In genomic region chr2:151862257-151862810, GRCm38 (mm10) we compare ENCODE assay signal across 12 mouse cellular contexts. TPM values are rescaled to one million over a fixed set of nuclear protein-coding genes. Genes with fewer than 3 reads are reported as not detected.
DNase-seq lines count a peak whose midpoint lies in the region; ATAC-seq and TF ChIP-seq lines count a peak whose summit lies in the region.
"Had no signal": no experiment of that assay in that cellular context is flagged by ENCODE, and none has a peak within 500 bp of the region (broad histone marks: within the 10 kb centered on the region; RNA-seq: fewer than 3 reads in every experiment).

No protein-coding gene starts in this region.

- H3K27me3 ChIP-seq in hindbrain, embryonic 14.5 days (ENCODE audit: control insufficient read depth, insufficient read depth, low read length): no peaks in the 10 kb centered on the region
- H3K27me3 ChIP-seq in hindbrain, embryonic 16.5 days (replicated peaks; ENCODE audit: control insufficient read depth, insufficient read depth, low read length): no peaks in the 10 kb centered on the region
- H3K27me3 ChIP-seq in MEL (ENCODE audit: control insufficient read depth in 1 of 2, insufficient read depth in 2 of 2, low read length in 2 of 2): peaks cover 0 to 9% of the 10 kb centered on the region in 2 experiments; a peak in 1 of 4 replicates

- no peak for TF ChIP-seq EP300 in MEL (IDR thresholded peaks at IDR 0.05; ENCODE audit: low read depth in 1 of 2, low read length in 2 of 2)

- DNase-seq in hindbrain, embryonic 14.5 days (ENCODE audit: low spot score): peak; percentile 71
- peak; percentile 22 for DNase-seq in A20 (ENCODE audit: low read depth, low spot score)
- peak; percentile 28 for DNase-seq in MEL (ENCODE audit: low read depth, low spot score)
- DNase-seq in cerebellum, adult 11-12 months: no peak
- DNase-seq in gastrocnemius, adult 18-20 months (ENCODE audit: low spot score): no peak
- DNase-seq in left cerebral cortex, adult 18-20 months (ENCODE audit: low spot score in 2 of 2): no peak
- DNase-seq: adrenal gland, adult 2 months; lung, adult 18-20 months had no signal

- H3K27ac ChIP-seq in hindbrain, embryonic 14.5 days: no peak overlapping the region
- H3K27ac ChIP-seq in hindbrain, embryonic 16.5 days (ENCODE audit: low read depth, low read length): no peak overlapping the region
- H3K27ac ChIP-seq in MEL (ENCODE audit: control insufficient read depth, low read depth, low read length): no peak overlapping the region
- H3K27ac ChIP-seq: hindbrain, embryonic 10.5 days had no signal

- no peaks in the 10 kb centered on the region for H3K36me3 ChIP-seq in hindbrain, embryonic 14.5 days (replicated peaks; ENCODE audit: control insufficient read depth, insufficient read depth)
- no peaks in the 10 kb centered on the region for H3K36me3 ChIP-seq in hindbrain, embryonic 16.5 days (ENCODE audit: control insufficient read depth, insufficient read depth, low read length)
- no peaks in the 10 kb centered on the region for H3K36me3 ChIP-seq in MEL (ENCODE audit: control insufficient read depth in 1 of 2, insufficient read depth in 2 of 2, low read length in 2 of 2)
- H3K36me3 ChIP-seq: hindbrain, embryonic 10.5 days had no signal

- no peak overlapping the region for H3K9ac ChIP-seq in hindbrain, embryonic 14.5 days
- no peak overlapping the region for H3K9ac ChIP-seq in hindbrain, embryonic 16.5 days (ENCODE audit: low read depth, low read length)
- no peak overlapping the region for H3K9ac ChIP-seq in MEL (ENCODE audit: control insufficient read depth, low read depth, low read length, poor library complexity, severe bottlenecking)

- H3K79me2 ChIP-seq in MEL (ENCODE audit: control insufficient read depth, insufficient read depth, low read length, poor library complexity): no peaks in the 10 kb centered on the region

- no peaks in the 10 kb centered on the region for H3K9me3 ChIP-seq in hindbrain, embryonic 14.5 days (ENCODE audit: control insufficient read depth, low read length)
- no peaks in the 10 kb centered on the region for H3K9me3 ChIP-seq in hindbrain, embryonic 16.5 days (ENCODE audit: control insufficient read depth, low read length)
- no peaks in the 10 kb centered on the region for H3K9me3 ChIP-seq in MEL (replicated peaks; ENCODE audit: insufficient read depth, low read length)
- H3K9me3 ChIP-seq: hindbrain, embryonic 10.5 days had no signal

- H3K4me2 ChIP-seq in hindbrain, embryonic 14.5 days (replicated peaks): no peak overlapping the region
- no peak overlapping the region for H3K4me2 ChIP-seq in hindbrain, embryonic 16.5 days (ENCODE audit: low read length)

- TF ChIP-seq CTCF in MEL (IDR thresholded peaks at IDR 0.05 in 2 of 3, conservative IDR thresholded peaks at IDR 0.05 in 1 of 3; ENCODE audit: control insufficient read depth in 1 of 3, insufficient read depth in 1 of 3, low read depth in 2 of 3, low read length in 3 of 3, poor library complexity in 1 of 3, severe bottlenecking in 1 of 3): peak; percentile 38 to 71 (median 65)

- 45% methylated on average over 5 of the region's 5 CpGs for WGBS in hindbrain, embryonic 14.5 days
- WGBS in hindbrain, embryonic 16.5 days: 39% methylated on average over 5 of the region's 5 CpGs

- ATAC-seq in hindbrain, embryonic 14.5 days (ENCODE audit: low FRiP score): no peak
- no peak for ATAC-seq in hindbrain, embryonic 16.5 days
- ATAC-seq in megakaryocyte progenitor cell, adult 5-6 weeks (replicated peaks; ENCODE audit: poor library complexity): peak; percentile 49

- H3K4me1 ChIP-seq in hindbrain, embryonic 14.5 days (replicated peaks; ENCODE audit: control insufficient read depth, insufficient read depth, low read length): no peaks in the 10 kb centered on the region
- H3K4me1 ChIP-seq in hindbrain, embryonic 16.5 days (ENCODE audit: control insufficient read depth, insufficient read depth, low read depth, low read length): no peaks in the 10 kb centered on the region
- H3K4me1 ChIP-seq in MEL (ENCODE audit: control insufficient read depth in 1 of 2, insufficient read depth in 2 of 2, low read length in 2 of 2): no peaks in the 10 kb centered on the region

- H3K4me3 ChIP-seq in hindbrain, embryonic 14.5 days (replicated peaks; ENCODE audit: low read length): no peak overlapping the region
- H3K4me3 ChIP-seq in hindbrain, embryonic 16.5 days (ENCODE audit: low read length): no peak overlapping the region
- no peak overlapping the region for H3K4me3 ChIP-seq in MEL (ENCODE audit: control insufficient read depth in 1 of 2, insufficient read depth in 1 of 2, low read depth in 2 of 2, low read length in 2 of 2)
- H3K4me3 ChIP-seq: hindbrain, embryonic 10.5 days had no signal

- peak; percentile 11 for TF ChIP-seq RAD21 in MEL (IDR thresholded peaks at IDR 0.05; ENCODE audit: low read depth, low read length)

- TF ChIP-seq POLR2A in MEL (IDR thresholded peaks at IDR 0.05; ENCODE audit: control insufficient read depth in 1 of 2, insufficient read depth in 1 of 2, low read depth in 1 of 2, low read length in 2 of 2, poor library complexity in 1 of 2): no peak

TF ChIP-seq in MEL, 35 proteins besides CTCF, POLR2A, EP300 and RAD21:
- no peak for TF ChIP-seq ZKSCAN1 (IDR thresholded peaks at IDR 0.05; ENCODE audit: low read depth, low read length)
- peak; percentile 20 for TF ChIP-seq SMC3 (IDR thresholded peaks at IDR 0.05; ENCODE audit: low read depth, low read length)

RNA-seq across cellular contexts. Expression of gene Rspo4, which starts 19.6 kb away (rescaled TPM):
- polyA plus RNA-seq in hindbrain, embryonic 14.5 days (2014; fragmentation: Nextera tagmentation; extraction: Ambion mirVana): 0.17 and 0.55 TPM in 2 replicates
- 0.35 and 0.55 TPM in 2 replicates for polyA plus RNA-seq in hindbrain, embryonic 16.5 days (2015; fragmentation: Nextera tagmentation; extraction: Ambion mirVana)
- not detected in 2 replicates for total RNA-seq in MEL (2012; rRNA removed)
- polyA plus RNA-seq in MEL (2012; ENCODE audit: insufficient read depth in 1 of 2, insufficient read length in 2 of 2, low read depth in 1 of 2, low replicate concordance in 2 of 2, missing spikeins in 1 of 2): not detected
- total RNA-seq in megakaryocyte progenitor cell, adult 5-6 weeks (2015): not detected in 2 replicates
- total RNA-seq in megakaryocyte progenitor cell, adult 5-6 weeks (2017): not detected in 2 replicates
- under 1 TPM in 1 of 2 experiments, not detected in 1; 0.09 TPM for total RNA-seq in gastrocnemius, adult 18-20 months (2021)
- under 1 TPM in 1 of 2 experiments, not detected in 1; 0.19 TPM for total RNA-seq in left cerebral cortex, adult 18-20 months (2021)
- total RNA-seq: layer of hippocampus, postnatal 14 days had no signal

RNA-seq across cellular contexts. Expression of gene Angpt4, which starts 48.7 kb away (rescaled TPM):
- 0.08 and 0.31 TPM in 2 replicates for polyA plus RNA-seq in hindbrain, embryonic 14.5 days (2014; fragmentation: Nextera tagmentation; extraction: Ambion mirVana)
- 0.36 and 0.46 TPM in 2 replicates for polyA plus RNA-seq in hindbrain, embryonic 16.5 days (2015; fragmentation: Nextera tagmentation; extraction: Ambion mirVana)
- not detected in 2 replicates for total RNA-seq in MEL (2012; rRNA removed)
- polyA plus RNA-seq in MEL (2012; ENCODE audit: insufficient read depth in 1 of 2, insufficient read length in 2 of 2, low read depth in 1 of 2, low replicate concordance in 2 of 2, missing spikeins in 1 of 2): not detected
- not detected in 2 replicates for total RNA-seq in megakaryocyte progenitor cell, adult 5-6 weeks (2015)
- not detected in 2 replicates for total RNA-seq in megakaryocyte progenitor cell, adult 5-6 weeks (2017)
- total RNA-seq in gastrocnemius, adult 18-20 months (2021): under 1 TPM; 0.18 to 0.24 TPM
- not detected for total RNA-seq in left cerebral cortex, adult 18-20 months (2021)

Comparison
In these comparisons a context has a peak if more than half of its experiments do, and no peak if none do; other contexts are left out.
1. DNase-seq: peak in hindbrain, embryonic 14.5 days (single experiment), A20 (single experiment) and MEL (single experiment); none in cerebellum, adult 11-12 months (single experiment), gastrocnemius, adult 18-20 months (single experiment) and left cerebral cortex, adult 18-20 months (0 of 2).